Mouse (Mus musculus) liver, postnatal 0 days (tissue): ENCODE data around the gene Khdc1c.

ENCODE experiments used
- CTCF ChIP-seq: sonication (generic); IDR thresholded peaks from 2 replicates; pipeline ENCODE4 v1.5.1; 2016; ENCODE audit warnings: antibody characterized with exemption, low read depth
- EP300 ChIP-seq: IDR thresholded peaks from 2 replicates; pipeline ENCODE4 v1.6.1; 2016; ENCODE audit warnings: antibody characterized with exemption, low read depth, mild to moderate bottlenecking

- no peak for TF ChIP-seq CTCF
- TF ChIP-seq EP300, result no peak
Measured at GRCm38 (mm10) chr1:21326733-21327132, 41.4 kb upstream of the Khdc1c start.
